Mouse (Mus musculus) left cerebral cortex, adult 9 months (tissue): ENCODE data around the gene Sox2.

Experiments used
- DNase-seq, 2 experiments: peaks; one replicate each; pipeline ENCODE4 v3.0.0; 2022; ENCODE audit warnings: low spot score in 2 of 2

The Sox2 gene

DNA sequence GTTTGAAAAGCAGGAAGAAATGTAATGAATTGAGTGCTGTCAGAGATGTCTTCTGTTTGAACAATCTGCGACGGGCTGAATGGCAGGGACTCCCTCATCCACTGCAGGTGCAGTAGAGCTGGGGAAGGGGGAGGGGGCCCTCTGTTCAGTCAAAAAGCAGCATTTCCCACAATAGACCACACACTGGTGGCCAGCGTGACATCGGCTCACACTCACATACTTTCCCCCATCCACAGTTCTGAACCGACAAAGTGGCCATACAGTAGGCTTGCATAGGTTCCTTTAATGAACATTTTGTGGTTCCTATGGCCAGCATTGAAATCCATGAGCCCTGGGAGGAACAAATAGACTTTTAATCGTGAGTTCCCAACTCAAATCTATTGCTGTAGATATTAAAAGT, 9.7 kb downstream of the Sox2 start:
- no peak for DNase-seq

- no peak for DNase-seq
Measured at GRCm38 (mm10) chr3:34660542-34661290, 10.5 kb downstream of the Sox2 start.

GRCm38 (mm10) chr3:34661341-34662007, 11.3 kb downstream of the Sox2 start:
- no peak for DNase-seq

DNA sequence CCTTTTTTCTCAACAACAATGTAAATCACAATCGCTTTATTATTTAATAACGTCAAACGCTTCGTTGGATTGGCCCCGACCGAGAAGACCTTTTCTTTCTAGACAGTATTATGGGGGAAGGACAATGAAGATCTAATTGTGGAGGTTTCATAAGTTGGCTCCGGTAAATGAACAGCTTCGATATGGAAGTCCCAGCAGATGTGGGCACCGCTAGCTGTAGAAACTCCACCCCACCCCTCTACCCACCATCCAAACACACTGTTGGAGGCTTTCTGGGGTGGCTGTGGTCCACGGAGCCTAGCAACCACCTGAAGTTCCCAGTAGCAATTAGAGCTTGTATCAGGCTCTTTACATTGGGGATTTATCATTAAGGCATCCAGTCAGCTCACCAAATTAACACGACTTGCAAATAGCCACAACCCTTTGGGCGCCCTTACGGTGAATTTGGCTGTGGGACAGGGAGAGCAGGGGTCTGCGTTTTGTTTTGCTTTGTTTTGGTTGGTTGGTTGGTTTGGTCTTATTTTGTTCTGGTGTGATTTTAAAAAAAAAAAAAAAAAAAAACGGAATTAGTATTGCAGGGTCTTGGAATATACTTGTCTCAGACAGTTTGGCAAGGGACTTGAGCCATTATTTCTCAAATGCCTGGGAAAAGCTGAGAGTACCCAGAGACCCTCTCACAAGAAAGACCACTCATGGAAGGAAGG, 12.0 kb downstream of the Sox2 start:
- DNase-seq = no peak

GRCm38 (mm10) chr3:34662712-34663655, 12.8 kb downstream of the Sox2 start:
- DNase-seq = no peak

GRCm38 (mm10) chr3:34663701-34664635, 13.8 kb downstream of the Sox2 start:
- no peak for DNase-seq

GRCm38 (mm10) chr3:34664636-34665531, 14.7 kb downstream of the Sox2 start:
- DNase-seq = no peak

- DNase-seq = no peak
Measured at GRCm38 (mm10) chr3:34665751-34666665, 15.8 kb downstream of the Sox2 start.

- DNase-seq = no peak
Measured at GRCm38 (mm10) chr3:34667180-34667579, 17.0 kb downstream of the Sox2 start.

DNA sequence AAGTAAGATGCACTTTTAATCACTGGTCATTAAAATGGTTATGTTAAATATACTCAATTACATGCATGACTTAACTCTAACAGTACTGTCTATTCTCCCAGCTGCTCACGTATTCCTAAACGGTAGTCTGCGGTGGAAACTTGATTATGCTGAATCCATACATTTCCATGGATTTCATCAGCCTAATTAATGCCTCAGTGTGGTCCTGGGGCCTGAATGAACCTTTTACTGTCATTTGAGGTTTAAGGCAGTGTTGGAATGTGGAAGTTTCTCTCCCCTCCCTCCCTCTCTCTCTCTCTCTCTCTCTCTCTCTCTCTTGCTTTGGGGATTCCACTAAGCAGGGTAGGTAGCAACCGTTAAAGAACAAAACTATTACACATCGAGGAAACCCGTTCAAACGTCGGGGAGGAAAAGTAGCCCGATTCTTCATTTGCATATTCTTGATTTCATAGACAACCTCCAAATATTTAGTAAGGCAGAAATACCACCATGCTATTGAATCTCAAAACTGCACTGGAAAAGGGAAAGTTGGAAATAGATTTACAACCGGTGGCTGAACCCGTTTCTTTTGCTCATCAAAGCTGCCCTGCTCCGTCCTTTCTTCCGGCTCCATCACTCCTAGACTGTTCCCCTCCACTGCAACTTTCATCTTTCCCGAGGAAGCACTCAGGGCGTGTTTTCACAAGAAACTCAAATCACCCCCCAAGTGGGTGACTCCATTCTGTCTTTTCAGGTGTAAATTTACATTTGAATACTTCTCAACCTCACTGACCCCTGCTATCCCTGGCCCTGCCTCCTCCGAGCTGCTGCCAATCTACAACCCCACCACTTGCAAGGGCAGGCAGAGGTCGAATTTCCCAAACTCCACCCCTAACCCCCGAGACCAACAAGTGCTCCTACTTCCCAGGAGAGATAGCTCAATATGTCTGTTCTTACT, 17.9 kb downstream of the Sox2 start:
- DNase-seq = no peak

GRCm38 (mm10) chr3:34671024-34671660, 20.9 kb downstream of the Sox2 start:
- no peak for DNase-seq

- no peak for DNase-seq
Measured at GRCm38 (mm10) chr3:34678840-34679239, 28.6 kb downstream of the Sox2 start.

- DNase-seq = no peak
Measured at GRCm38 (mm10) chr3:34679439-34679838, 29.2 kb downstream of the Sox2 start.

DNA sequence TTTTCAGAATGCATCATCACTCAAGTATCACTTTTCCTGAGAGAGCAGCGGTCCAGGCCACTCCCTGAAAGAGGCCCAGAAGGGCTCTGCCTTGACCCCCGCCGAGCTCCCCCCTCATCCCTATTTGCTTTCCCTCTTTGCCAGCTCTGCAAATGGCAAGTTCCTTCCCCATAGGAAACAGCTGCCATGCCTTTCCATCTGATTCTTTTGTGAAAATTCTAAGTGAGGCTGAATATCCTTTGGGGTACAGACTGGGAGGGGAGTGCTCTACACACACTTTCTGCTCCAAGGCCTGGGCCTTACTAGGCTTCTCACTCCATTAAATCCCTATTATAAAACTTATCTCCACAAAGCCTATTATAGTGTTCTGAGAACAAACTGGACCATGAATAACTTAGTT, 29.7 kb downstream of the Sox2 start:
- DNase-seq = no peak

- no peak for DNase-seq
Measured at GRCm38 (mm10) chr3:34688072-34688471, 37.9 kb downstream of the Sox2 start.

GRCm38 (mm10) chr3:34691703-34692393, 41.6 kb downstream of the Sox2 start:
- DNase-seq = no peak
